Mouse (Mus musculus) lung, embryonic 16.5 days (tissue): ENCODE results near the gene Hecw2. TPM values are rescaled to one million over a fixed set of nuclear protein-coding genes. Genes with fewer than 3 reads are reported as not detected.
A peak's percentile ranks its signal among the peaks of the same experiment; 100 is the strongest.

Experiments
- ATAC-seq: fragments of 200-750 bp; cut with Nextera tagmentation; 2 replicates; pipeline ENCODE4 v1.8.0; 2017; ENCODE audit warnings: low read depth, mild to moderate bottlenecking, moderate library complexity
- H3K27ac ChIP-seq: fragments of 300-500 bp; sonication (generic); 2 replicates; pipeline ENCODE4 v1.5.1; 2014; ENCODE audit warnings: mild to moderate bottlenecking, control low read depth, low read length
- H3K27me3 ChIP-seq: fragments of 300-500 bp; sonication (generic); 2 replicates; pipeline ENCODE4 v1.6.1; 2014; ENCODE audit warnings: low read depth, low read length, mixed read lengths; ENCODE audit not compliant: control insufficient read depth, insufficient read depth
- H3K36me3 ChIP-seq: fragments of 300-500 bp; sonication (generic); 2 replicates; pipeline ENCODE4 v1.6.1; 2014; ENCODE audit warnings: low read length; ENCODE audit not compliant: control insufficient read depth, insufficient read depth
- H3K4me1 ChIP-seq: fragments of 300-500 bp; sonication (generic); replicated peaks from 2 replicates; pipeline ENCODE4 v1.6.1; 2014; ENCODE audit warnings: low read length, mixed read lengths; ENCODE audit not compliant: control insufficient read depth, insufficient read depth
- H3K4me2 ChIP-seq: fragments of 300-500 bp; sonication (generic); 2 replicates; pipeline ENCODE4 v1.6.1; 2014; ENCODE audit warnings: low read depth, low read length, control low read depth
- H3K4me3 ChIP-seq: fragments of 300-500 bp; sonication (generic); 2 replicates; pipeline ENCODE4 v1.5.1; 2014; ENCODE audit warnings: mild to moderate bottlenecking, low read length, control low read depth
- H3K9ac ChIP-seq: fragments of 300-500 bp; sonication (generic); 2 replicates; pipeline ENCODE4 v1.6.1; 2014; ENCODE audit warnings: low read length, control low read depth
- H3K9me3 ChIP-seq: fragments of 300-500 bp; sonication (generic); 2 replicates; pipeline ENCODE4 v1.6.1; 2016; ENCODE audit warnings: low read length; ENCODE audit not compliant: control insufficient read depth
- WGBS: fragments of 180-500 bp; shearing (Covaris S2); extraction: QIAGEN DNeasy Blood & Tissue Kit; methylation state at CpG from one replicate; pipeline ENCODE4 v1.1.7; 2014; 5-methylcytosine and 5-hydroxymethylcytosine counted together
- polyA plus RNA-seq: library from polyadenylated mRNA; unstranded; fragments of >200 nt; fragmentation: Nextera tagmentation; extraction: Ambion mirVana; gene quantifications from 2 replicates; pipeline ENCODE4 v1.2.1, GENCODE M21; 2015

Hecw2 gene
- polyA plus RNA-seq, 1 experiment from 2014 or later, result 5.8 TPM

- no peak overlapping the region for H3K4me2 ChIP-seq
- H3K27me3 ChIP-seq, result no peaks in the 10 kb centered on the region
- H3K4me1 ChIP-seq, result no peaks in the 10 kb centered on the region
- no peaks in the 10 kb centered on the region for H3K9me3 ChIP-seq
- H3K27ac ChIP-seq, result no peak overlapping the region
- H3K4me3 ChIP-seq, result no peak overlapping the region
- H3K9ac ChIP-seq, result no peak overlapping the region
- 73% methylated on average over 7 of the region's 7 CpGs for WGBS
- H3K36me3 ChIP-seq, result no peaks in the 10 kb centered on the region
- ATAC-seq, result no peak
Observed at GRCm38 (mm10) chr1:53856501-53857103, 338.4 kb downstream of the Hecw2 start.

GRCm38 (mm10) chr1:53855732-53856131 is 339.2 kb downstream of the Hecw2 start:
- Histone ChIP-seq H3K9me3 (no peaks in the 10 kb centered on the region), H3K4me2 (no peak overlapping the region), H3K9ac (no peak overlapping the region), H3K36me3 (no peaks in the 10 kb centered on the region), H3K4me3 (no peak overlapping the region), H3K27ac (no peak overlapping the region), H3K27me3 (no peaks in the 10 kb centered on the region), H3K4me1 (no peaks in the 10 kb centered on the region)
- ATAC-seq, result no peak
- WGBS, result 84% methylated on average over 7 of the region's 7 CpGs

- Histone ChIP-seq H3K27ac (no peak overlapping the region), H3K9ac (no peak overlapping the region), H3K4me2 (no peak overlapping the region), H3K27me3 (no peaks in the 10 kb centered on the region), H3K36me3 (no peaks in the 10 kb centered on the region), H3K9me3 (no peaks in the 10 kb centered on the region), H3K4me1 (0 out of 2 replicates have a peak, but pooled peaks cover 2% of the 10 kb centered on the region), H3K4me3 (no peak overlapping the region)
- ATAC-seq, result no peak
- 77% methylated on average over 3 of the region's 3 CpGs for WGBS
Observed at GRCm38 (mm10) chr1:53852086-53852610, 342.8 kb downstream of the Hecw2 start.

GRCm38 (mm10) chr1:53851334-53851733 is 343.6 kb downstream of the Hecw2 start:
- no peaks in the 10 kb centered on the region for H3K27me3 ChIP-seq
- no peaks in the 10 kb centered on the region for H3K9me3 ChIP-seq
- 59% methylated on average over 8 of the region's 8 CpGs for WGBS
- no peak overlapping the region for H3K4me2 ChIP-seq
- ATAC-seq, result peak; percentile 49; the same call in 1 of the 2 replicates
- peaks cover 2% of the 10 kb centered on the region for H3K4me1 ChIP-seq
- H3K9ac ChIP-seq, result no peak overlapping the region
- H3K36me3 ChIP-seq, result no peaks in the 10 kb centered on the region
- no peak overlapping the region for H3K4me3 ChIP-seq
- 0 out of 2 replicates have a peak overlapping the region, but pooled peaks have one; percentile 27 for H3K27ac ChIP-seq

- H3K27ac ChIP-seq, result 0 out of 2 replicates have a peak overlapping the region, but pooled peaks have one; percentile 22
- H3K4me2 ChIP-seq, result no peak overlapping the region
- peaks cover 7% of the 10 kb centered on the region for H3K4me1 ChIP-seq
- no peaks in the 10 kb centered on the region for H3K36me3 ChIP-seq
- no peak overlapping the region for H3K9ac ChIP-seq
- peak; percentile 43; the same call in 1 of the 2 replicates for ATAC-seq
- H3K4me3 ChIP-seq, result no peak overlapping the region
- H3K9me3 ChIP-seq, result no peaks in the 10 kb centered on the region
- 79% methylated on average over 6 of the region's 6 CpGs for WGBS
- no peaks in the 10 kb centered on the region for H3K27me3 ChIP-seq
Observed at GRCm38 (mm10) chr1:53850891-53851290, 344.1 kb downstream of the Hecw2 start.

GRCm38 (mm10) chr1:53846665-53847237 is 348.2 kb downstream of the Hecw2 start:
- Histone ChIP-seq H3K4me3 (no peak overlapping the region), H3K27me3 (no peaks in the 10 kb centered on the region), H3K36me3 (no peaks in the 10 kb centered on the region), H3K9me3 (no peaks in the 10 kb centered on the region), H3K27ac (no peak overlapping the region), H3K4me2 (no peak overlapping the region), H3K4me1 (peaks cover 11% of the 10 kb centered on the region), H3K9ac (no peak overlapping the region)
- 34% methylated on average over 2 of the region's 2 CpGs for WGBS
- no peak for ATAC-seq

- Histone ChIP-seq H3K4me1 (peaks cover 11% of the 10 kb centered on the region), H3K9ac (no peak overlapping the region), H3K4me3 (no peak overlapping the region), H3K27me3 (no peaks in the 10 kb centered on the region), H3K9me3 (no peaks in the 10 kb centered on the region), H3K36me3 (no peaks in the 10 kb centered on the region), H3K27ac (peak overlapping the region; percentile 40), H3K4me2 (no peak overlapping the region)
- ATAC-seq, result peak; percentile 76
- WGBS, result 33% methylated on average over 8 of the region's 8 CpGs
Observed at GRCm38 (mm10) chr1:53845854-53846253, 349.1 kb downstream of the Hecw2 start.

- no peaks in the 10 kb centered on the region for H3K9me3 ChIP-seq
Observed at GRCm38 (mm10) chr1:53844914-53845612, 349.9 kb downstream of the Hecw2 start.

More at GRCm38 (mm10) chr1:53844914-53845612, 349.9 kb downstream of the Hecw2 start:
- Histone ChIP-seq H3K9ac (no peak overlapping the region), H3K27ac (peak overlapping the region; percentile 24; the same call in 1 of the 2 replicates), H3K36me3 (no peaks in the 10 kb centered on the region), H3K4me2 (no peak overlapping the region), H3K4me1 (peaks cover 10% of the 10 kb centered on the region), H3K27me3 (no peaks in the 10 kb centered on the region), H3K4me3 (no peak overlapping the region)
- ATAC-seq, result no peak
- WGBS, result 55% methylated on average over 5 of the region's 5 CpGs
